ENCODE assay signal across 8 mouse cellular contexts in genomic region chr5:30959198-30959854, GRCm38 (mm10). TPM values are rescaled to one million over a fixed set of nuclear protein-coding genes. Genes with fewer than 3 reads are reported as not detected.
DNase-seq lines count a peak whose midpoint lies in the region; ATAC-seq and TF ChIP-seq lines count a peak whose summit lies in the region.

No protein-coding gene starts in this region.

- peak overlapping the region; percentile 97 for H3K4me3 ChIP-seq in C2C12 (ENCODE audit: insufficient read depth, poor library complexity, severe bottlenecking)
- H3K4me3 ChIP-seq in forebrain, embryonic 15.5 days, result peak overlapping the region; percentile 66
- peak overlapping the region; percentile 92 for H3K4me3 ChIP-seq in limb, embryonic 10.5 days
- H3K4me3 ChIP-seq in neural tube, embryonic 14.5 days (ENCODE audit: low read depth, low read length), result peak overlapping the region; percentile 86

- H3K27me3 ChIP-seq in C2C12 (ENCODE audit: control insufficient read depth, insufficient read depth, insufficient read length), result no peaks in the 10 kb centered on the region
- no peaks in the 10 kb centered on the region for H3K27me3 ChIP-seq in forebrain, embryonic 15.5 days
- no peaks in the 10 kb centered on the region for H3K27me3 ChIP-seq in limb, embryonic 10.5 days (ENCODE audit: low read depth, poor library complexity, severe bottlenecking)
- H3K27me3 ChIP-seq in neural tube, embryonic 14.5 days (ENCODE audit: control insufficient read depth, insufficient read depth, low read length), result no peaks in the 10 kb centered on the region

- H3K9me3 ChIP-seq in forebrain, embryonic 15.5 days, result no peaks in the 10 kb centered on the region
- H3K9me3 ChIP-seq in limb, embryonic 10.5 days (replicated peaks), result no peaks in the 10 kb centered on the region
- no peaks in the 10 kb centered on the region for H3K9me3 ChIP-seq in neural tube, embryonic 14.5 days (ENCODE audit: control insufficient read depth, low read length)

- H3K79me3 ChIP-seq in C2C12 (ENCODE audit: low read depth), result peaks cover 26% of the 10 kb centered on the region

- peak overlapping the region; percentile 88 for H3K27ac ChIP-seq in forebrain, embryonic 15.5 days (replicated peaks)
- peak overlapping the region; percentile 89 for H3K27ac ChIP-seq in limb, embryonic 10.5 days
- H3K27ac ChIP-seq in neural tube, embryonic 14.5 days (ENCODE audit: low read depth, low read length), result peak overlapping the region; percentile 84

- 37% methylated on average over 19 of the region's 19 CpGs for WGBS in forebrain, embryonic 15.5 days
- 43% methylated on average over 19 of the region's 19 CpGs for WGBS in limb, embryonic 10.5 days
- 40% methylated on average over 19 of the region's 19 CpGs for WGBS in neural tube, embryonic 14.5 days

- no peak for ATAC-seq in forebrain, embryonic 15.5 days (replicated peaks)
- no peak for ATAC-seq in neural tube, embryonic 14.5 days (ENCODE audit: low read depth)

- H3K4me1 ChIP-seq in forebrain, embryonic 15.5 days, result peaks cover 29% of the 10 kb centered on the region
- H3K4me1 ChIP-seq in limb, embryonic 10.5 days, result peaks cover 20% of the 10 kb centered on the region
- peaks cover 20% of the 10 kb centered on the region for H3K4me1 ChIP-seq in neural tube, embryonic 14.5 days (ENCODE audit: control insufficient read depth, insufficient read depth, low read length)

- H3K9ac ChIP-seq in forebrain, embryonic 15.5 days (replicated peaks), result peak overlapping the region; percentile 86
- H3K9ac ChIP-seq in neural tube, embryonic 14.5 days (replicated peaks; ENCODE audit: low read depth, low read length), result peak overlapping the region; percentile 89

- TF ChIP-seq CTCF in C2C12 (IDR thresholded peaks at IDR 0.05; ENCODE audit: control insufficient read depth, insufficient read depth, insufficient read length), result no peak

- H3ac ChIP-seq in C2C12 (ENCODE audit: control insufficient read depth, insufficient read length, low read depth), result peak overlapping the region; percentile 68

- peak; percentile 46 for DNase-seq in 3T3-L1 (ENCODE audit: low read depth, low spot score)
- DNase-seq in limb, embryonic 10.5 days (ENCODE audit: low spot score), result no peak
- DNase-seq in cerebellum, adult 11-12 months, result no peak
- no peak for DNase-seq in cerebellum, adult 8-10 months
- no peak for DNase-seq in adrenal gland, postnatal 4 days (ENCODE audit: low spot score in 2 of 2)

- peaks cover 31% of the 10 kb centered on the region for H3K79me2 ChIP-seq in C2C12 (ENCODE audit: control insufficient read depth, insufficient read depth)

- peaks cover 37% of the 10 kb centered on the region for H3K36me3 ChIP-seq in C2C12 (ENCODE audit: control insufficient read depth, insufficient read depth)
- peaks cover 27% of the 10 kb centered on the region for H3K36me3 ChIP-seq in forebrain, embryonic 15.5 days
- peaks cover 40% of the 10 kb centered on the region for H3K36me3 ChIP-seq in limb, embryonic 10.5 days
- H3K36me3 ChIP-seq in neural tube, embryonic 14.5 days (ENCODE audit: control insufficient read depth, insufficient read depth, low read length), result peaks cover 24% of the 10 kb centered on the region

- peak overlapping the region; percentile 91 for H3K4me2 ChIP-seq in forebrain, embryonic 15.5 days (replicated peaks)
- H3K4me2 ChIP-seq in neural tube, embryonic 14.5 days (ENCODE audit: low read depth, low read length), result peak overlapping the region; percentile 95

TF ChIP-seq in C2C12, 6 proteins besides CTCF, POLR2A, EP300 and RAD21:
- TF ChIP-seq MYOD1 (IDR thresholded peaks at IDR 0.05; ENCODE audit: control insufficient read depth, insufficient read length, low read depth), result no peak

RNA-seq across cellular contexts. Expression of gene Preb, which starts 0.8 kb away (rescaled TPM):
- 108 TPM for polyA plus RNA-seq in C2C12 (2012; fragmentation: generic; extraction: Trizol)
- 123 and 127 TPM in 2 replicates for polyA plus RNA-seq in forebrain, embryonic 15.5 days (2015; fragmentation: Nextera tagmentation; extraction: Ambion mirVana)
- 139 and 142 TPM in 2 replicates for polyA plus RNA-seq in limb, embryonic 10.5 days (2016; fragmentation: Nextera tagmentation; extraction: Ambion mirVana)
- polyA plus RNA-seq in neural tube, embryonic 14.5 days (2014; fragmentation: Nextera tagmentation; extraction: Ambion mirVana), result 72.4 and 80.0 TPM in 2 replicates
- total RNA-seq in adrenal gland, postnatal 4 days (2021), result 100 to 1,000 TPM; 131 to 135 TPM

RNA-seq across cellular contexts. Expression of gene Tcf23, which starts 9.1 kb away (rescaled TPM):
- polyA plus RNA-seq in C2C12 (2012; fragmentation: generic; extraction: Trizol), result 0.07 TPM
- polyA plus RNA-seq in forebrain, embryonic 15.5 days (2015; fragmentation: Nextera tagmentation; extraction: Ambion mirVana), result not detected in 2 replicates
- not detected in 2 replicates for polyA plus RNA-seq in limb, embryonic 10.5 days (2016; fragmentation: Nextera tagmentation; extraction: Ambion mirVana)
- polyA plus RNA-seq in neural tube, embryonic 14.5 days (2014; fragmentation: Nextera tagmentation; extraction: Ambion mirVana), result not detected in 2 replicates
- under 1 TPM; 0.81 to 0.85 TPM for total RNA-seq in adrenal gland, postnatal 4 days (2021)

RNA-seq across cellular contexts. Expression of gene Cgref1, which starts 13.9 kb away (rescaled TPM):
- polyA plus RNA-seq in C2C12 (2012; fragmentation: generic; extraction: Trizol), result 8.2 TPM
- polyA plus RNA-seq in forebrain, embryonic 15.5 days (2015; fragmentation: Nextera tagmentation; extraction: Ambion mirVana), result 15.9 and 18.5 TPM in 2 replicates
- polyA plus RNA-seq in limb, embryonic 10.5 days (2016; fragmentation: Nextera tagmentation; extraction: Ambion mirVana), result 1.0 and 2.5 TPM in 2 replicates
- polyA plus RNA-seq in neural tube, embryonic 14.5 days (2014; fragmentation: Nextera tagmentation; extraction: Ambion mirVana), result 60.9 and 76.4 TPM in 2 replicates
- 1 to 10 TPM; 3.5 to 6.0 TPM for total RNA-seq in adrenal gland, postnatal 4 days (2021)

RNA-seq across cellular contexts. Expression of gene Khk, which starts 38.1 kb away (rescaled TPM):
- 16.2 TPM for polyA plus RNA-seq in C2C12 (2012; fragmentation: generic; extraction: Trizol)
- 5.1 and 5.5 TPM in 2 replicates for polyA plus RNA-seq in forebrain, embryonic 15.5 days (2015; fragmentation: Nextera tagmentation; extraction: Ambion mirVana)
- 7.1 and 7.8 TPM in 2 replicates for polyA plus RNA-seq in limb, embryonic 10.5 days (2016; fragmentation: Nextera tagmentation; extraction: Ambion mirVana)
- polyA plus RNA-seq in neural tube, embryonic 14.5 days (2014; fragmentation: Nextera tagmentation; extraction: Ambion mirVana), result 8.3 and 10.4 TPM in 2 replicates
- total RNA-seq in adrenal gland, postnatal 4 days (2021), result 10 to 100 TPM; 57.2 to 64.8 TPM

RNA-seq across cellular contexts. Expression of gene Emilin1, which starts 46.1 kb away (rescaled TPM):
- 9.9 TPM for polyA plus RNA-seq in C2C12 (2012; fragmentation: generic; extraction: Trizol)
- polyA plus RNA-seq in forebrain, embryonic 15.5 days (2015; fragmentation: Nextera tagmentation; extraction: Ambion mirVana), result 12.0 and 12.9 TPM in 2 replicates
- polyA plus RNA-seq in limb, embryonic 10.5 days (2016; fragmentation: Nextera tagmentation; extraction: Ambion mirVana), result 202 and 241 TPM in 2 replicates
- 3.5 and 22.9 TPM in 2 replicates for polyA plus RNA-seq in neural tube, embryonic 14.5 days (2014; fragmentation: Nextera tagmentation; extraction: Ambion mirVana)
- 100 to 1,000 TPM; 100 to 114 TPM for total RNA-seq in adrenal gland, postnatal 4 days (2021)
